Mouse (Mus musculus): ENCODE results near the gene Fmod. TPM values are rescaled to one million over a fixed set of nuclear protein-coding genes. Genes with fewer than 3 reads are reported as not detected.

The Fmod gene
- polyA plus RNA-seq, 1 experiment from 2014 or later: 2.2 TPM

Other genes with a start within 250 kb of the Fmod start
- 7.4 and 8.2 TPM in 2 replicates for gene Atp2b4, start 236.2 kb upstream of the Fmod start, polyA plus RNA-seq (2014; fragmentation: Nextera tagmentation; extraction: Ambion mirVana)
- gene Optc, start 129.3 kb upstream of the Fmod start, polyA plus RNA-seq (2014; fragmentation: Nextera tagmentation; extraction: Ambion mirVana): 2.5 and 2.6 TPM in 2 replicates
- 1.2 and 1.4 TPM in 2 replicates for gene Prelp, start 115.8 kb upstream of the Fmod start, polyA plus RNA-seq (2014; fragmentation: Nextera tagmentation; extraction: Ambion mirVana)
- 110 TPM in 2 replicates for gene Btg2, start 41.9 kb downstream of the Fmod start, polyA plus RNA-seq (2014; fragmentation: Nextera tagmentation; extraction: Ambion mirVana)
- gene Chit1, start 74.0 kb downstream of the Fmod start, polyA plus RNA-seq (2014; fragmentation: Nextera tagmentation; extraction: Ambion mirVana): not detected in 2 replicates
- gene Chil1, start 144.9 kb downstream of the Fmod start, polyA plus RNA-seq (2014; fragmentation: Nextera tagmentation; extraction: Ambion mirVana): 0.27 and 0.65 TPM in 2 replicates
- gene Mybph, start 156.2 kb downstream of the Fmod start, polyA plus RNA-seq (2014; fragmentation: Nextera tagmentation; extraction: Ambion mirVana): not detected in 2 replicates
- 0.59 and 0.84 TPM in 2 replicates for gene Adora1, start 198.2 kb downstream of the Fmod start, polyA plus RNA-seq (2014; fragmentation: Nextera tagmentation; extraction: Ambion mirVana)